Mouse (Mus musculus) embryonic facial prominence, embryonic 11.5 days (tissue): Measurements from ENCODE around the gene Pdzd3. TPM values are rescaled to one million over a fixed set of nuclear protein-coding genes. Genes with fewer than 3 reads are reported as not detected.
A peak's percentile ranks its signal among the peaks of the same experiment; 100 is the strongest.

ENCODE experiments used
- ATAC-seq: fragments of 200-750 bp; cut with Nextera tagmentation; replicated peaks from 2 replicates; pipeline ENCODE4 v1.8.0; 2017; ENCODE audit warnings: low read depth; ENCODE audit not compliant: insufficient number of reproducible peaks, low FRiP score, low TSS enrichment
- DNase-seq: peaks from one replicate; pipeline ENCODE4 v3.0.0-alpha.2; 2015; ENCODE audit warnings: low spot score
- H3K27ac ChIP-seq: fragments of 300-500 bp; sonication (generic); replicated peaks from 2 replicates; pipeline ENCODE4 v1.5.1; 2014; ENCODE audit warnings: mild to moderate bottlenecking, low read depth, low read length, control low read depth
- H3K27me3 ChIP-seq: fragments of 300-500 bp; sonication (generic); 2 replicates; pipeline ENCODE4 v1.6.1; 2014; ENCODE audit warnings: mild to moderate bottlenecking, low read length, moderate library complexity, mixed read lengths; ENCODE audit not compliant: control insufficient read depth, insufficient read depth
- H3K36me3 ChIP-seq: fragments of 300-500 bp; sonication (generic); replicated peaks from 2 replicates; pipeline ENCODE4 v1.6.1; 2014; ENCODE audit warnings: low read depth, mild to moderate bottlenecking, low read length, moderate library complexity, mixed read lengths; ENCODE audit not compliant: control insufficient read depth, insufficient read depth
- H3K4me1 ChIP-seq: fragments of 300-500 bp; sonication (generic); 2 replicates; pipeline ENCODE4 v1.6.1; 2014; ENCODE audit warnings: low read length, mixed read lengths; ENCODE audit not compliant: control insufficient read depth, insufficient read depth
- H3K4me2 ChIP-seq: fragments of 300-500 bp; sonication (generic); 2 replicates; pipeline ENCODE4 v1.6.1; 2014; ENCODE audit warnings: low read depth, mild to moderate bottlenecking, control low read depth, low read length, moderate library complexity
- H3K4me3 ChIP-seq: fragments of 300-500 bp; sonication (generic); 2 replicates; pipeline ENCODE4 v1.5.1; 2014; ENCODE audit warnings: low read depth, low read length, control low read depth
- H3K9ac ChIP-seq: fragments of 300-500 bp; sonication (generic); replicated peaks from 2 replicates; pipeline ENCODE4 v1.6.1; 2014; ENCODE audit warnings: mild to moderate bottlenecking, control low read depth, low read length
- H3K9me3 ChIP-seq: fragments of 300-500 bp; sonication (generic); replicated peaks from 2 replicates; pipeline ENCODE4 v1.6.1; 2016; ENCODE audit warnings: mild to moderate bottlenecking, low read length, inconsistent platforms, mixed read lengths; ENCODE audit not compliant: control insufficient read depth
- WGBS: fragments of 180-500 bp; shearing (Covaris S2); extraction: QIAGEN DNeasy Blood & Tissue Kit; methylation state at CpG from one replicate; pipeline ENCODE4 v1.1.7; 2014; 5-methylcytosine and 5-hydroxymethylcytosine counted together
- polyA plus RNA-seq: library from polyadenylated mRNA; unstranded; fragments of >200 nt; fragmentation: Nextera tagmentation; extraction: Ambion mirVana; gene quantifications from 2 replicates; pipeline ENCODE4 v1.2.1, GENCODE M21; 2014

The Pdzd3 gene
- polyA plus RNA-seq, 1 experiment from 2014 or later: not detected

GRCm38 (mm10) chr9:44286256-44286850 is 35.1 kb upstream of the Pdzd3 start:
- no peak overlapping the region for H3K9ac ChIP-seq
- WGBS: 7% methylated on average over 6 of the region's 6 CpGs

GRCm38 (mm10) chr9:44283183-44283582 is 31.9 kb upstream of the Pdzd3 start:
- H3K4me2 ChIP-seq: no peak overlapping the region
- no peak overlapping the region for H3K4me3 ChIP-seq
- H3K27me3 ChIP-seq: peaks cover 5% of the 10 kb centered on the region
- H3K9me3 ChIP-seq: no peaks in the 10 kb centered on the region
- 66% methylated on average over 5 of the region's 5 CpGs for WGBS
- no peak overlapping the region for H3K27ac ChIP-seq
- H3K36me3 ChIP-seq: no peaks in the 10 kb centered on the region
- no peak overlapping the region for H3K9ac ChIP-seq
- no peak for ATAC-seq
- H3K4me1 ChIP-seq: no peaks in the 10 kb centered on the region
- no peak for DNase-seq

More at GRCm38 (mm10) chr9:44286256-44286850, 35.1 kb upstream of the Pdzd3 start:
- Histone ChIP-seq H3K4me2 (no peak overlapping the region), H3K4me1 (no peaks in the 10 kb centered on the region; the same call in 1 of the 2 replicates), H3K9me3 (no peaks in the 10 kb centered on the region), H3K4me3 (no peak overlapping the region), H3K27ac (no peak overlapping the region), H3K27me3 (peaks cover 7% of the 10 kb centered on the region), H3K36me3 (no peaks in the 10 kb centered on the region)
- DNase-seq (no peak), ATAC-seq (no peak)

- no peak overlapping the region for H3K9ac ChIP-seq
- no peaks in the 10 kb centered on the region for H3K4me1 ChIP-seq
- no peak overlapping the region for H3K27ac ChIP-seq
- no peaks in the 10 kb centered on the region for H3K9me3 ChIP-seq
- no peaks in the 10 kb centered on the region for H3K27me3 ChIP-seq
- ATAC-seq (no peak), DNase-seq (no peak)
- H3K4me2 ChIP-seq: no peak overlapping the region
- no peak overlapping the region for H3K4me3 ChIP-seq
- 70% methylated on average over 4 of the region's 4 CpGs for WGBS
- H3K36me3 ChIP-seq: no peaks in the 10 kb centered on the region
Measured at GRCm38 (mm10) chr9:44269973-44270372, 18.7 kb upstream of the Pdzd3 start.

GRCm38 (mm10) chr9:44269077-44269476 is 17.8 kb upstream of the Pdzd3 start:
- Histone ChIP-seq H3K9ac (no peak overlapping the region), H3K4me1 (no peaks in the 10 kb centered on the region), H3K9me3 (no peaks in the 10 kb centered on the region), H3K27ac (no peak overlapping the region), H3K27me3 (no peaks in the 10 kb centered on the region), H3K4me3 (no peak overlapping the region), H3K4me2 (no peak overlapping the region), H3K36me3 (no peaks in the 10 kb centered on the region)
- no peak for DNase-seq
- WGBS: 84% methylated on average over 3 of the region's 3 CpGs
- ATAC-seq: no peak

- Histone ChIP-seq H3K27ac (no peak within 1 kb of the TSS), H3K4me1 (no peaks in the 10 kb centered on the region), H3K9me3 (no peaks in the 10 kb centered on the region), H3K4me2 (peak within 1 kb of the TSS; percentile 85), H3K36me3 (no peaks in the 10 kb centered on the region), H3K27me3 (no peaks in the 10 kb centered on the region), H3K9ac (peak within 1 kb of the TSS; percentile 87), H3K4me3 (peak within 1 kb of the TSS; percentile 48)
- ATAC-seq: no peak
- no peak for DNase-seq
- 81% methylated on average over 6 of the region's 6 CpGs for WGBS
Measured at GRCm38 (mm10) chr9:44268432-44268831, 17.2 kb upstream of the Pdzd3 start, which contains the start of gene Nlrx1. TSS of gene Nlrx1 (minus strand) at chr9:44268599.

- Histone ChIP-seq H3K4me2 (peak overlapping the region; percentile 85), H3K9ac (peak overlapping the region; percentile 87), H3K9me3 (no peaks in the 10 kb centered on the region), H3K27ac (no peak overlapping the region), H3K36me3 (no peaks in the 10 kb centered on the region), H3K4me3 (peak overlapping the region; percentile 48), H3K27me3 (no peaks in the 10 kb centered on the region), H3K4me1 (no peaks in the 10 kb centered on the region)
- ATAC-seq (peak; percentile 65), DNase-seq (peak; percentile 83)
- WGBS: 6% methylated on average over 27 of the region's 28 CpGs
Measured at GRCm38 (mm10) chr9:44268027-44268360, 16.7 kb upstream of the Pdzd3 start.

- Histone ChIP-seq H3K4me2 (peak overlapping the region; percentile 85), H3K27ac (no peak overlapping the region), H3K9me3 (no peaks in the 10 kb centered on the region), H3K9ac (peak overlapping the region; percentile 87), H3K36me3 (no peaks in the 10 kb centered on the region), H3K4me1 (no peaks in the 10 kb centered on the region), H3K4me3 (peak overlapping the region; percentile 48), H3K27me3 (no peaks in the 10 kb centered on the region)
- DNase-seq (peak; percentile 21), ATAC-seq (no peak)
- WGBS: 12% methylated on average over 21 of the region's 23 CpGs
Measured at GRCm38 (mm10) chr9:44267319-44268026, 16.2 kb upstream of the Pdzd3 start.

GRCm38 (mm10) chr9:44266478-44267226 is 15.4 kb upstream of the Pdzd3 start:
- no peak overlapping the region for H3K27ac ChIP-seq
- no peaks in the 10 kb centered on the region for H3K27me3 ChIP-seq
- no peak overlapping the region for H3K4me3 ChIP-seq
- ATAC-seq: no peak
- H3K9ac ChIP-seq: no peak overlapping the region; the same call in 1 of the 2 replicates
- H3K36me3 ChIP-seq: no peaks in the 10 kb centered on the region
- DNase-seq: no peak
- no peaks in the 10 kb centered on the region for H3K9me3 ChIP-seq
- WGBS: 74% methylated on average over 8 of the region's 8 CpGs
- H3K4me1 ChIP-seq: no peaks in the 10 kb centered on the region
- H3K4me2 ChIP-seq: no peak overlapping the region
